Mouse (Mus musculus) lung, postnatal 36 days (tissue): ENCODE results near the gene Pou4f2.

Experiments
- DNase-seq: peaks from one replicate; pipeline ENCODE4 v3.0.0; 2022; ENCODE audit warnings: mixed read lengths

Gene Pou4f2

DNA sequence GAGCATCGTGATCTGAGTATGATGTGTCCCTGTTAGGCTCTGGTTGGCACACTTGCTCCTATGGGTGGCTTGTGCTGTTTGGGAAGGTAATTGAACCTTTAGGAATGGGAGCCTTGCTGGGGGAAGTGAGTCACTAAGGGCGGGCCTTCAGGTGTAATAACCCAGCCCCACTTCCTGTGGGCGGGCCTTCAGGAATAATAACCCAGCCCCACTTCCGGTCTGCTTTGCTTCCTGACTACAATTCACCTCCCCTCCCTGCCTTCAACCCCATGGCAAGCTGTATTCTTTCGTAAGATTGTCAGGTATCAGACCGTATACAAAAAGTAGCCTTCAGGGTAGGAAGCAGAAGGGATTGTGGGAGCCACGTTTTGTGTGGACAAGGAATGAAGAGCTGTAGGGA is 45.7 kb downstream of the Pou4f2 start:
- no peak for DNase-seq
